In genomic region chr2:164909542-164909941, GRCm38 (mm10) we compare ENCODE assay signal across 8 mouse cellular contexts. TPM values are rescaled to one million over a fixed set of nuclear protein-coding genes. Genes with fewer than 3 reads are reported as not detected.
A peak's percentile ranks its signal among the peaks of the same experiment; 100 is the strongest.
DNase-seq lines count a peak whose midpoint lies in the region; ATAC-seq lines count a peak whose summit lies in the region.

No protein-coding gene starts in this region.

- peak; percentile 94 for DNase-seq in heart, adult 11 months
- DNase-seq in heart, adult 9 months (ENCODE audit: low spot score in 2 of 2), result no peak
- DNase-seq in embryo, embryonic 10 days (ENCODE audit: low spot score), result peak; percentile 75
- DNase-seq in heart, postnatal 10 days, result peak; percentile 59 to 63
- DNase-seq in kidney, postnatal 4 days, result peak; percentile 62 to 76
- no peak for DNase-seq in right cerebral cortex, postnatal 4 days
- DNase-seq in yolk sac, embryonic 10.5 days (ENCODE audit: low spot score), result no peak

- ATAC-seq in megakaryocyte-erythroid progenitor cell, adult 5-6 weeks (replicated peaks; ENCODE audit: low FRiP score, low TSS enrichment, poor library complexity, severe bottlenecking), result peak; percentile 36

- intact Hi-C loops in heart, postnatal 10 days (cut with DNase I), result no loop called here

RNA-seq across cellular contexts. Expression of gene Zfp335, which starts 2.0 kb away (rescaled TPM):
- 10 to 100 TPM; 11.5 to 12.2 TPM for total RNA-seq in heart, postnatal 10 days (2021)
- 23.5 and 27.2 TPM in 2 replicates for total RNA-seq in megakaryocyte-erythroid progenitor cell, adult 5-6 weeks (2014; fragmentation: Nextera tagmentation)
- 5.8 and 8.6 TPM in 2 replicates for total RNA-seq in megakaryocyte-erythroid progenitor cell, adult 5-6 weeks (2017)

RNA-seq across cellular contexts. Expression of gene Pcif1, which starts 30.4 kb away (rescaled TPM):
- 10 to 100 TPM; 42.2 to 45.1 TPM for total RNA-seq in heart, postnatal 10 days (2021)
- total RNA-seq in megakaryocyte-erythroid progenitor cell, adult 5-6 weeks (2014; fragmentation: Nextera tagmentation), result 59.0 and 61.7 TPM in 2 replicates
- total RNA-seq in megakaryocyte-erythroid progenitor cell, adult 5-6 weeks (2017), result 13.2 and 16.3 TPM in 2 replicates

RNA-seq across cellular contexts. Expression of gene Mmp9, which starts 31.0 kb away (rescaled TPM):
- total RNA-seq in heart, postnatal 10 days (2021), result under 1 TPM; 0.47 to 0.89 TPM
- total RNA-seq in megakaryocyte-erythroid progenitor cell, adult 5-6 weeks (2014; fragmentation: Nextera tagmentation), result 7.1 TPM in 1 of 2 replicates, not detected in the other
- total RNA-seq in megakaryocyte-erythroid progenitor cell, adult 5-6 weeks (2017), result 0.65 and 2.0 TPM in 2 replicates

RNA-seq across cellular contexts. Expression of gene Slc12a5, which starts 51.1 kb away (rescaled TPM):
- total RNA-seq in heart, postnatal 10 days (2021), result under 1 TPM; 0.72 to 0.79 TPM
- total RNA-seq in megakaryocyte-erythroid progenitor cell, adult 5-6 weeks (2014; fragmentation: Nextera tagmentation), result 0.35 TPM in 1 of 2 replicates, not detected in the other
- 0.34 and 0.61 TPM in 2 replicates for total RNA-seq in megakaryocyte-erythroid progenitor cell, adult 5-6 weeks (2017)

RNA-seq across cellular contexts. Expression of gene Pltp, which starts 52.0 kb away (rescaled TPM):
- 10 to 100 TPM; 39.1 to 40.9 TPM for total RNA-seq in heart, postnatal 10 days (2021)
- total RNA-seq in megakaryocyte-erythroid progenitor cell, adult 5-6 weeks (2014; fragmentation: Nextera tagmentation), result not detected in 2 replicates
- not detected in 2 replicates for total RNA-seq in megakaryocyte-erythroid progenitor cell, adult 5-6 weeks (2017)

Comparison
In these comparisons a context has a peak if more than half of its experiments do, and no peak if none do; other contexts are left out.
1. DNase-seq: peak in heart, adult 11 months (single experiment), embryo, embryonic 10 days (single experiment), heart, postnatal 10 days (2 of 2) and kidney, postnatal 4 days (2 of 2); none in heart, adult 9 months (0 of 2), right cerebral cortex, postnatal 4 days (single experiment) and yolk sac, embryonic 10.5 days (single experiment).